Mouse (Mus musculus) forebrain, embryonic 11.5 days (tissue): ENCODE results near the gene Fitm1. TPM values are rescaled to one million over a fixed set of nuclear protein-coding genes. Genes with fewer than 3 reads are reported as not detected.

ENCODE experiments used
- ATAC-seq: fragments of 200-750 bp; cut with Nextera tagmentation; replicated peaks from 2 replicates; pipeline ENCODE4 v1.8.0; 2017; ENCODE audit warnings: moderate TSS enrichment; ENCODE audit not compliant: low FRiP score
- DNase-seq: peaks from one replicate; pipeline ENCODE4 v3.0.0-alpha.2; 2017; ENCODE audit warnings: low spot score
- H3K27ac ChIP-seq: fragments of 300-500 bp; sonication (generic); 2 replicates; pipeline ENCODE4 v1.5.1; 2014; ENCODE audit warnings: low read depth, low read length
- H3K27me3 ChIP-seq: fragments of 300-500 bp; sonication (generic); 2 replicates; pipeline ENCODE4 v1.6.1; 2014; ENCODE audit warnings: mild to moderate bottlenecking, low read length, mixed read lengths; ENCODE audit not compliant: control insufficient read depth, insufficient read depth
- H3K36me3 ChIP-seq: fragments of 300-500 bp; sonication (generic); 2 replicates; pipeline ENCODE4 v1.6.1; 2014; ENCODE audit warnings: mild to moderate bottlenecking, low read length, moderate library complexity, mixed read lengths; ENCODE audit not compliant: control insufficient read depth, insufficient read depth
- H3K4me1 ChIP-seq: fragments of 300-500 bp; sonication (generic); replicated peaks from 2 replicates; pipeline ENCODE4 v1.6.1; 2014; ENCODE audit warnings: low read length, mixed read lengths; ENCODE audit not compliant: control insufficient read depth, insufficient read depth
- H3K4me2 ChIP-seq: fragments of 300-500 bp; sonication (generic); 2 replicates; pipeline ENCODE4 v1.6.1; 2014; ENCODE audit warnings: low read depth, mild to moderate bottlenecking, low read length, moderate library complexity, mixed read lengths; ENCODE audit not compliant: severe bottlenecking
- H3K4me3 ChIP-seq: fragments of 300-500 bp; sonication (generic); 2 replicates; pipeline ENCODE4 v1.5.1; 2014; ENCODE audit warnings: low read depth, low read length
- H3K9ac ChIP-seq: fragments of 300-500 bp; sonication (generic); 2 replicates; pipeline ENCODE4 v1.6.1; 2014; ENCODE audit warnings: low read length
- H3K9me3 ChIP-seq: fragments of 300-500 bp; sonication (generic); 2 replicates; pipeline ENCODE4 v1.6.1; 2016; ENCODE audit warnings: low read length, mixed read lengths; ENCODE audit not compliant: control insufficient read depth
- WGBS: fragments of 180-500 bp; shearing (Covaris S2); extraction: QIAGEN DNeasy Blood & Tissue Kit; methylation state at CpG from one replicate; pipeline ENCODE4 v1.1.7; 2014; 5-methylcytosine and 5-hydroxymethylcytosine counted together
- polyA plus RNA-seq: library from polyadenylated mRNA; unstranded; fragments of >200 nt; fragmentation: Nextera tagmentation; extraction: Ambion mirVana; gene quantifications from 2 replicates; pipeline ENCODE4 v1.2.1, GENCODE M21; 2014

The Fitm1 gene
- polyA plus RNA-seq, 1 experiment from 2014 or later: not detected

DNA sequence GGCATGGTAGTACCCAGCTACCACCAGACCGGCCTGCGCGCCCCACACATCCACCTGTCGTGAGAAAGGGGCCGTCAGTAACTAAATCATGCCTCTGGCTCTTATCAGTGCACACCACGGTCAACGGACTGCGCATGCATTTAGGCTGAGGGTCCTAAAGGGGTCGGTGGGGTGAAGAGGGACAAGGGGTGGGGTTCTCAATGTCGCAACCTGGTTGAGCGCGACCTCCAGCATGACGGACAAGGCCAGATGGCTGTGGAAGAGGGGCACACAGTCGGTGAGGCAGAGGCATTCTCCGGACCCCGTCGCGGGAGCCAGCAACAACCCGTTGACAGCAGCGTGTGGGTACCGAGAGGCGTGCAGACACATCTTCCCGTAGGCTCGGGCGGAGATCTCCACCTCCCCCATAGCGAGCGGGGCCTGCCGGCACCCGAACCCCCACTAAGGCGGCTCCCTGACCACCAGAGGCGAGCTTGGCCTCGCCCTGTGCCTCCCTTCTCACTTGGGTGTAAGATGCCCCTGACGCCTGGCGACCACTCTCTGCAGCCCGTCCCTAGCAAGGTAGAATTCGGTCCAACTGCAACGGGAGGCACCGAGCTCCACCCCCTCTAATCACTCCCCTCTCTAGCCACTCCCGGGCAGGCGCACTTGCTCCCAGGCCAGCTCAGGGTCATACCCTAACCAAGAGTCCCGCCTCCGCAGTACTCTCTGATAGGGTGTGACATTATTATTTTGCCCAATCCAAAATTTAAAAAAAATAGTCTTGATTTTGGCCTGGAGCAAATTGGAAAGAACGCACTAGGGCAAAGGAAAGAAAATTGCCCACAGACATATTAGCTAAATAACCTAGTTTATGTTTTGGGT, 9.5 kb downstream of the Fitm1 start, which contains the start of gene Emc9:
Gene Emc9, minus strand, starts transcription at position 601 of the 864 bp plus-strand sequence.
- Histone ChIP-seq H3K27ac (no peak within 1 kb of the TSS), H3K4me3 (peak within 1 kb of the TSS; percentile 35), H3K27me3 (no peaks in the 10 kb centered on the region; the same call in 1 of the 2 replicates), H3K4me2 (peak within 1 kb of the TSS; percentile 75), H3K36me3 (no peaks in the 10 kb centered on the region; the same call in 1 of the 2 replicates), H3K4me1 (peaks cover 4% of the 10 kb centered on the region; the same call in 1 of the 2 replicates), H3K9me3 (no peaks in the 10 kb centered on the region), H3K9ac (peak within 1 kb of the TSS; percentile 60)
- 2% methylated on average over 43 of the region's 43 CpGs for WGBS
- DNase-seq (peak; percentile 62), ATAC-seq (peak; percentile 63; the same call in 1 of the 2 replicates)

DNA sequence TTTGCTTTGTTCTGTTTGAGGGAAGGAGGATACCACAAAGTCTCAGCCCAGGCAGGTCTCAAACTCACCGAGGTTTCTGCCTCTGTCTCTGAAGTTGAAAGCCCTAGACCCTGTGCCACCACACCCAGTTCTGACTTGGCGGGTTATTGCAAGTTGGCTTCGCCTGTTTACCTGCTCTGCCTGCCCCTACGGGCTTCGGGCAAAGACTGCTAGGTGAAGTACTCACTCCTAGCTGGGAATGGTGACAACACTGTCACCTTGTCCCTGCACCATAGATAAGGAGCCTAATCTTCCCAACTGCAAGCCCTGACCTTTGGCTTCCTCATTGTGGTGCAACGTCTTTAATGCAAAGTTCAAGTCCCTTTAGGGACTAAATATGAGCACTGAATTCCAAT, 10.1 kb downstream of the Fitm1 start:
- H3K9ac ChIP-seq: no peak overlapping the region
- H3K4me1 ChIP-seq: peaks cover 9% of the 10 kb centered on the region; the same call in 1 of the 2 replicates
- H3K27me3 ChIP-seq: no peaks in the 10 kb centered on the region; the same call in 1 of the 2 replicates
- H3K4me3 ChIP-seq: no peak overlapping the region
- no peak overlapping the region for H3K4me2 ChIP-seq
- DNase-seq (no peak), ATAC-seq (no peak)
- H3K9me3 ChIP-seq: no peaks in the 10 kb centered on the region
- no peaks in the 10 kb centered on the region; the same call in 1 of the 2 replicates for H3K36me3 ChIP-seq
- WGBS: 56% methylated on average over 6 of the region's 6 CpGs
- H3K27ac ChIP-seq: no peak overlapping the region

DNA sequence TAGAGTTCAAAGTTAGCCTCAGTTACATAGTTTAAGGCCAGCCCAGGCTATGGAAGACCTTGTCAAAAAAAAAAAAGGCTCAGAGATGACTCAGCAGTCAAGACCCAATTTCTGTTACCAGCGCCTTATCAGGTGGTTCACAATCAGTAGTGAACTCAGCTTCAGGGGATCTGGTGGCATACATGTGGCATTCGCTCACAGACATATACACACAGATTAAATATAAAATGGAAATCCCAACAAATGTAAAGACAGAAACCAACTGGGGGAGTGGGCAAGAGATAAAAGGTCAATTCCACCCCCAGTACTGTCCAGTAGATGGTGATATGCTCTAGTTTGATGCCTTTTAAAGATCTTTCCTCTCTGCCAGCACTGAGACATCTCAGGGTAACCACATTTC, 10.7 kb downstream of the Fitm1 start:
- Histone ChIP-seq H3K4me1 (peaks cover 9% of the 10 kb centered on the region; the same call in 1 of the 2 replicates), H3K9me3 (no peaks in the 10 kb centered on the region), H3K9ac (no peak overlapping the region), H3K27me3 (no peaks in the 10 kb centered on the region; the same call in 1 of the 2 replicates), H3K36me3 (no peaks in the 10 kb centered on the region; the same call in 1 of the 2 replicates), H3K4me3 (no peak overlapping the region), H3K4me2 (no peak overlapping the region), H3K27ac (no peak overlapping the region)
- DNase-seq (no peak), ATAC-seq (no peak)
- 92% methylated on average over 2 of the region's 2 CpGs for WGBS

GRCm38 (mm10) chr14:55589271-55589670, 13.9 kb downstream of the Fitm1 start:
- Histone ChIP-seq H3K9ac (no peak overlapping the region), H3K4me1 (peaks cover 16% of the 10 kb centered on the region; the same call in 1 of the 2 replicates), H3K9me3 (no peaks in the 10 kb centered on the region), H3K36me3 (no peaks in the 10 kb centered on the region; the same call in 1 of the 2 replicates), H3K27ac (no peak overlapping the region), H3K4me2 (no peak overlapping the region), H3K4me3 (no peak overlapping the region), H3K27me3 (no peaks in the 10 kb centered on the region; the same call in 1 of the 2 replicates)
- no peak for DNase-seq
- WGBS: 88% methylated on average over 5 of the region's 5 CpGs
- no peak for ATAC-seq

DNA sequence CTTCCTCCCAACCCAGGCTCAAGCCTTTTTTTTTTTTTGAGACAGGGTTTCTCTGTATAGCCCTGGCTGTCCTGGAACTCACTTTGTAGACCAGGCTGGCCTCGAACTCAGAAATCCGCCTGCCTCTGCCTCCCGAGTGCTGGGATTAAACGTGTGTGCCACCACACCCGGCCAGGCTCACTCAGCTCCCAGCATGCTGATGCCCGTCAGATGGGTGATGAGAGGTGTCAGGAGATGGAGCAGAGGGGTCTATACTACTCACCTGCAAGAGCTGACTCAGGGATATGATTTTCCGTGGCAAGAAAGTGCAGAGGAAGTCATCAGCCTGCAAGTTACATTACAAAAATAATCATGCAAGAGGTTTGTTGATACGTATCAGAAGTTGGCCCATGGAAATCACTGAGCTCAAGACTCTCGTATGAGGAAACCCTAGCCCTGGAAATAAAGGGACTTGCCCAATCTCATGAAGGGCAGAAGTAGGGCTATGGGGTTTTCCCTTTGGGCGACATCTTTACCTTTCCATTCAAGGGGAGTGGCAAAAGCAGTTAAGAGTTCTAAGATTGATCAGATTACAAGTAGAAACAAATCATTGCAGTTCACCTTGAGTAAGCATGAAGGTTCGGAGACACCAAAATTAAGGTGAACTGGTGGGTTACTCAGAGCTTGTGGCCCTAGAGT, 14.5 kb downstream of the Fitm1 start:
- WGBS: 86% methylated on average over 9 of the region's 11 CpGs
- H3K9ac ChIP-seq: peak overlapping the region; percentile 71

GRCm38 (mm10) chr14:55590748-55591330, 15.4 kb downstream of the Fitm1 start, which contains the start of gene Psme2:
Gene Psme2, minus strand, starts transcription at chr14:55591113.
- H3K4me3 ChIP-seq: peak within 1 kb of the TSS; percentile 88
- H3K4me2 ChIP-seq: peak within 1 kb of the TSS; percentile 97
- peaks cover 1% of the 10 kb centered on the region for H3K36me3 ChIP-seq
- H3K4me1 ChIP-seq: peaks cover 14% of the 10 kb centered on the region; the same call in 1 of the 2 replicates
- peak; percentile 96 for ATAC-seq
- H3K9me3 ChIP-seq: no peaks in the 10 kb centered on the region
- peak; percentile 95 for DNase-seq
- peak within 1 kb of the TSS; percentile 82 for H3K9ac ChIP-seq
- no peaks in the 10 kb centered on the region for H3K27me3 ChIP-seq
- under 1% methylated on average over 22 of the region's 22 CpGs for WGBS
- H3K27ac ChIP-seq: peak within 1 kb of the TSS; percentile 81

More for the DNA sequence above, 14.5 kb downstream of the Fitm1 start:
- Histone ChIP-seq H3K27me3 (no peaks in the 10 kb centered on the region), H3K36me3 (no peaks in the 10 kb centered on the region; the same call in 1 of the 2 replicates), H3K4me1 (peaks cover 14% of the 10 kb centered on the region; the same call in 1 of the 2 replicates), H3K4me3 (peak overlapping the region; percentile 88), H3K9me3 (no peaks in the 10 kb centered on the region), H3K27ac (no peak overlapping the region), H3K4me2 (peak overlapping the region; percentile 97)
- ATAC-seq (no peak), DNase-seq (no peak)

DNA sequence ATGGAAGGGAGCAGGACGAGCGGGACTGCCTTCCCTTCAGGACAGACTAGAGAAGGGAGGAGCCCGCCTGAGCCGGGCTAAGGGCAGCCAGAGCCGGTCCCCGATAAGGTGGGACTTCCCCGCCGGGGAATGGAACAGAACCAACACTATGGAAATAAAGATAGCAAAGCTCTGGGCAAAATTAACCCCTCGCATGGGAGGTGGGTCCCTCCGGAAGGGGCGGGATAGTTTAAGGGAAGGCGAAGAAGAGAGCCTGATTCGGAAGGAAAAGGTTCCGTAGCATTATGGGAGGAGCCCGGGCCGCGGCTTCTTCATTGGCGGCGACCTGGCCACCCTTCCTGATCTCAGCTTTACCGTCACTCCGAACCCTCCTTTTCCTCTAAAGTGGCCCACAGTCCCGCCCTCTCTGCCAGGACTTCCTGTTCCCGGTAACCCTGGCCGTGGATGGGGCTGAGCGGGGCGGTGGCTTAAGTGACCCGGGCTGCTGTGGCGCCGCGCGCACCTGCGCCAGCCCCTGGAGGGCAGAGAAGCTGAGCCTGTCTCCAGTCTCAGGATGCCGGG, 16.0 kb downstream of the Fitm1 start, which contains the start of gene Rnf31:
Gene Rnf31, plus strand, starts transcription at position 378 of the 561 bp plus-strand sequence.
- Histone ChIP-seq H3K27ac (peak within 1 kb of the TSS; percentile 81), H3K27me3 (no peaks in the 10 kb centered on the region), H3K9me3 (no peaks in the 10 kb centered on the region), H3K4me1 (peaks cover 14% of the 10 kb centered on the region; the same call in 1 of the 2 replicates), H3K36me3 (peaks cover 5% of the 10 kb centered on the region), H3K4me3 (peak within 1 kb of the TSS; percentile 88), H3K9ac (peak within 1 kb of the TSS; percentile 82), H3K4me2 (peak within 1 kb of the TSS; percentile 97)
- peak; percentile 93 for DNase-seq
- 0% methylated on average over 33 of the region's 33 CpGs for whole genome bisulfite sequencing
- ATAC-seq: peak; percentile 90
